Mouse (Mus musculus) liver, adult 2 months (tissue): ENCODE data around the gene Susd1. TPM values are rescaled to one million over a fixed set of nuclear protein-coding genes. Genes with fewer than 3 reads are reported as not detected.

ENCODE experiments used
- DNase-seq: peaks from one replicate; pipeline ENCODE4 v3.0.0-alpha.2; 2011; ENCODE audit warnings: low read depth, low spot score; ENCODE audit errors: extremely low read depth
- H3K27ac ChIP-seq: fragments of 200-500 bp; replicated peaks from 2 replicates; pipeline ENCODE4 v1.5.1; 2012; ENCODE audit warnings: low read depth, mild to moderate bottlenecking, control low read depth, inconsistent platforms, low read length; ENCODE audit not compliant: insufficient read depth
- H3K27me3 ChIP-seq: fragments of 200-500 bp; 2 replicates; pipeline ENCODE4 v1.6.1; 2012; ENCODE audit warnings: mild to moderate bottlenecking, moderate library complexity, low read length, inconsistent platforms; ENCODE audit not compliant: control insufficient read depth, insufficient read depth
- H3K36me3 ChIP-seq: fragments of 200-500 bp; 2 replicates; pipeline ENCODE4 v1.6.1; 2012; ENCODE audit warnings: low read length, inconsistent platforms; ENCODE audit not compliant: control insufficient read depth, insufficient read depth
- H3K4me1 ChIP-seq: fragments of 200-500 bp; 2 replicates; pipeline ENCODE4 v1.6.1; 2011; ENCODE audit warnings: low read length; ENCODE audit not compliant: control insufficient read depth, insufficient read depth
- H3K4me3 ChIP-seq: fragments of 200-500 bp; 2 replicates; pipeline ENCODE4 v1.5.1; 2011; ENCODE audit warnings: low read depth, mild to moderate bottlenecking, control low read depth, low read length, moderate library complexity; ENCODE audit not compliant: insufficient read depth
- H3K79me2 ChIP-seq: fragments of 200-500 bp; 2 replicates; pipeline ENCODE4 v1.6.1; 2012; ENCODE audit warnings: inconsistent platforms, mild to moderate bottlenecking, low read length, moderate library complexity; ENCODE audit not compliant: control insufficient read depth, insufficient read depth
- H3K9ac ChIP-seq: fragments of 200-500 bp; 2 replicates; pipeline ENCODE4 v1.6.1; 2012; ENCODE audit warnings: low read depth, mild to moderate bottlenecking, control low read depth, inconsistent platforms, low read length
- CTCF ChIP-seq: fragments of 200-500 bp; IDR thresholded peaks from 2 replicates; pipeline ENCODE4 v1.5.1; 2011; ENCODE audit warnings: low read depth, low read length, control low read depth
- POLR2A ChIP-seq: fragments of 200-500 bp; IDR thresholded peaks from 2 replicates; pipeline ENCODE4 v1.6.1; 2011; ENCODE audit warnings: low read length, control low read depth; ENCODE audit not compliant: insufficient read depth; ENCODE audit errors: extremely low read depth
- WGBS: fragments of 180-500 bp; shearing (Covaris S2); methylation state at CpG from one replicate; pipeline ENCODE4 v1.1.7; 2018; 5-methylcytosine and 5-hydroxymethylcytosine counted together
- polyA plus RNA-seq: library from polyadenylated mRNA; depleted of rRNA; stranded (reverse); fragments of >200 nt; gene quantifications from 2 replicates; pipeline ENCODE4 v1.2.3, GENCODE M21; 2012
- total RNA-seq: library from RNA; depleted of rRNA; stranded (reverse); fragments of >200 nt; gene quantifications from 2 replicates; pipeline ENCODE4 v1.2.3, GENCODE M21; 2014

The Susd1 gene
- total and polyA plus RNA-seq, 2 experiments, result 5.5 to 9.7 TPM

GRCm38 (mm10) chr4:59429128-59429527 is 9.3 kb downstream of the Susd1 start:
- no peak overlapping the region for H3K4me3 ChIP-seq
- no peaks in the 10 kb centered on the region for H3K36me3 ChIP-seq
- no peaks in the 10 kb centered on the region for H3K27me3 ChIP-seq
- no peaks in the 10 kb centered on the region for H3K4me1 ChIP-seq
- no peak for TF ChIP-seq CTCF
- no peak for TF ChIP-seq POLR2A
- no peak overlapping the region for H3K9ac ChIP-seq
- 80% methylated on average over 6 of the region's 6 CpGs for WGBS
- H3K79me2 ChIP-seq, result no peaks in the 10 kb centered on the region; the same call in 1 of the 2 replicates
- DNase-seq, result no peak
- no peak overlapping the region for H3K27ac ChIP-seq

GRCm38 (mm10) chr4:59426429-59426828 is 12.0 kb downstream of the Susd1 start:
- H3K9ac ChIP-seq, result no peak overlapping the region
- H3K79me2 ChIP-seq, result no peaks in the 10 kb centered on the region
- 94% methylated on average over 5 of the region's 5 CpGs for WGBS
- H3K36me3 ChIP-seq, result no peaks in the 10 kb centered on the region
- H3K27me3 ChIP-seq, result no peaks in the 10 kb centered on the region
- no peak for DNase-seq
- no peak overlapping the region for H3K4me3 ChIP-seq
- H3K27ac ChIP-seq, result no peak overlapping the region
- H3K4me1 ChIP-seq, result no peaks in the 10 kb centered on the region
- TF ChIP-seq CTCF (no peak), POLR2A (no peak)

- no peak for DNase-seq
- H3K4me3 ChIP-seq, result no peak overlapping the region
- peaks cover 3% of the 10 kb centered on the region; the same call in 1 of the 2 replicates for H3K4me1 ChIP-seq
- no peaks in the 10 kb centered on the region for H3K79me2 ChIP-seq
- H3K9ac ChIP-seq, result no peak overlapping the region
- no peak overlapping the region for H3K27ac ChIP-seq
- TF ChIP-seq POLR2A (no peak), CTCF (no peak)
- no peaks in the 10 kb centered on the region for H3K27me3 ChIP-seq
- no peaks in the 10 kb centered on the region for H3K36me3 ChIP-seq
Observed at GRCm38 (mm10) chr4:59422808-59423207, 15.6 kb downstream of the Susd1 start.

DNA sequence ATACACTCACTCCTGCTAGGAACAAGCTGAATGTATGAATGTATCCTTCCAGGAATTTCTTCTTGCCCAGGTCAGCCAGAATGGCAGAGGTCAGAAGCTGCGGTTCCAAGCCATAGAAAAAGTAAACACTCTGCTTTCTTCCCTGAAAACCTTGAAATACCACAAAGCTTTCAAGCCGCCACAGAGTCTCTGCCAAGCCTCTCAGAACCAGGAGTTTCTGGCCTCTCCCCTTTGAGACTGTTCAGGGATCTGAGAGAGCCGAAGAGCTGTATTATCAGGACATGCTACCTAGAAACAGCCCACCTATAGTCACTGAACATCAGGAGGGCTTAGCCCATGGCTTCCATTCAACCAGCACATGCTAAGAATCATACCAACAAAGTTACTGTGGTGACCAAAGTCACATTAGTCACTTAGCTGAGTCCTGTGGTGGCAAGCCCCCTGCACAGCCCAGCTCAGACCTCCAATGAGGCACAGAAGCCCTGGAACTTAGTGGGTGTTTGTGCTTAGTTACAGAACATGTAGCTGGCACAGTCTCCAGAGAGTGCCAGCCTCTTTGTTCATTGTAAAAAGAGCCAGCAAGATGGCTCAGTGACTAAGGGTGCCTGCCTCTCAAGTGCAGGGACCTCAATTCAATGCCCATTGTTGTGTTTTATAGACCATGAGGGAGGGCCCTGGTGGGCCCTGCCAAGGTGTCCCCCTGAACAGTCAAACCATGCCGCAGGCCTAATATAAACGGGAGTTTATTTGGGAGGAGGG is 16.2 kb downstream of the Susd1 start:
- H3K4me1 ChIP-seq, result peaks cover 3% of the 10 kb centered on the region; the same call in 1 of the 2 replicates
- no peak overlapping the region for H3K27ac ChIP-seq
- no peaks in the 10 kb centered on the region for H3K79me2 ChIP-seq
- H3K36me3 ChIP-seq, result no peaks in the 10 kb centered on the region
- no peak overlapping the region for H3K4me3 ChIP-seq
- no peaks in the 10 kb centered on the region for H3K27me3 ChIP-seq
- WGBS, result 69% methylated on average over 5 of the region's 5 CpGs
- no peak overlapping the region for H3K9ac ChIP-seq
- TF ChIP-seq CTCF (no peak), POLR2A (no peak)
- no peak for DNase-seq

DNA sequence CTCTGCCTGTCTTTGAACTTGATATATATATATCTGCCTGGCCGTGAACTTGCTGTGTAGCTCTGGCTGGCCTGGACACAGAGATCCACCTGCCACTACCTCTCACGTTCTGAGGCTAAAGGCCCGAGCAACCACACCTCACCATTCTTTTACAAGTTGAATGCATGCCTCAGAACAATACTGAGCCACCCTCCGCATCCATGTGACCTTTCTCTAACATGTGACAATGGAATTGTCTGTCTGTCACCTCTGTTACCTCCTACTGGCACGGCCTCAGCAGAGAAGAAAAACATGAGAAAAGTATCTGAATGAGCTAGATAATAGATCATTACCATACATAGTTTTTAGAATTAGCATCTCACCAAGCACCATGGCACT is 17.1 kb downstream of the Susd1 start:
- TF ChIP-seq POLR2A (no peak), CTCF (no peak)
- Histone ChIP-seq H3K9ac (no peak overlapping the region), H3K4me1 (peaks cover 3% of the 10 kb centered on the region; the same call in 1 of the 2 replicates), H3K27ac (no peak overlapping the region), H3K27me3 (no peaks in the 10 kb centered on the region), H3K4me3 (no peak overlapping the region), H3K79me2 (no peaks in the 10 kb centered on the region), H3K36me3 (no peaks in the 10 kb centered on the region)
- 86% methylated on average over 5 of the region's 5 CpGs for WGBS
- no peak for DNase-seq

DNA sequence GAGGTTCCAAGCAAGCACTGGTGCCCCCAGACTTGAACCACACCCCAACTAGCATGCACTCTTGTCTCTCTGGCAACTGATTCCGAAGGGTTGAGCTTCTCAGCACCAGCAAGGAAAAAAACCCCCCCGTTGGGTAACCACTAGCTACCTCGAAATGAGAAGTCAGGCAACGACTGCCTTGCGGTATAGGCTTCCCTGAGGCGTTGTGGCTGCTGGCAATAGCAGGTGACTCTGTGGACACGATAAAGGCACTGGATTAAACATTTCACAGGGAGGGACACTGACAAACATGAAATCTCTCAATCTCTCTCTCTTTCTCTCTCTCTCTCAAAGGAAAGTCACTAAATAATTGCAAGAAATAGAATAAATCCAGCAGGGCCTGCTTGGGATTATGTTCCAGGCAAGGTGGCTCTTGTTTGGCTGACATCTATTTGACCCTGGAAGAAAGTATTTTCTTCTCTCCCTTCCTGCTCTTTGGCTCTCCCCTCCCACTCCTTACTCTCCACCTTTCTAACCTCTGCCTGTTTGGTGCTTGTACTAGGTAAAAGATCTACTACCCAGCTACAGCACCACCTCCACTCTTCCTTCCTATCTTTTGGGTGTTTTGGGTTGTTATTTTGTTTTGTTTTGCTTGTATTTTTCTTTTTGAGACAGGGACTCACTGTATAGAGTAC is 17.6 kb downstream of the Susd1 start:
- H3K79me2 ChIP-seq, result no peaks in the 10 kb centered on the region
- no peak overlapping the region for H3K9ac ChIP-seq
- 95% methylated on average over 7 of the region's 7 CpGs for WGBS
- TF ChIP-seq CTCF (no peak), POLR2A (no peak)
- H3K4me1 ChIP-seq, result peaks cover 3% of the 10 kb centered on the region; the same call in 1 of the 2 replicates
- no peak overlapping the region for H3K27ac ChIP-seq
- H3K27me3 ChIP-seq, result no peaks in the 10 kb centered on the region
- no peaks in the 10 kb centered on the region for H3K36me3 ChIP-seq
- H3K4me3 ChIP-seq, result no peak overlapping the region
- DNase-seq, result no peak
